Mouse (Mus musculus) heart, postnatal 0 days (tissue): ENCODE measurements around the gene Vgll4.

Experiments used
- CTCF ChIP-seq: IDR thresholded peaks from 2 replicates; pipeline ENCODE4 v1.5.1; 2016; ENCODE audit warnings: antibody characterized with exemption, control low read depth, low read depth
- EP300 ChIP-seq: IDR thresholded peaks from 2 replicates; pipeline ENCODE4 v1.6.1; 2016; ENCODE audit warnings: antibody characterized with exemption, low read depth

GRCm38 (mm10) chr6:114854368-114854767 is 115.4 kb downstream of the Vgll4 start:
- no peak for TF ChIP-seq CTCF
- TF ChIP-seq EP300, result no peak
